Mouse (Mus musculus) liver, adult 2 months (tissue): ENCODE results near the gene Ppan.

Experiments used
- CTCF ChIP-seq: fragments of 200-500 bp; IDR thresholded peaks from 2 replicates; pipeline ENCODE4 v1.5.1; 2011; ENCODE audit warnings: low read depth, low read length, control low read depth
- POLR2A ChIP-seq: fragments of 200-500 bp; IDR thresholded peaks from 2 replicates; pipeline ENCODE4 v1.6.1; 2011; ENCODE audit warnings: low read length, control low read depth; ENCODE audit not compliant: insufficient read depth; ENCODE audit errors: extremely low read depth

GRCm38 (mm10) chr9:20893069-20893468 lies 5.1 kb downstream of the Ppan start:
- TF ChIP-seq CTCF (no peak), POLR2A (no peak)
